Mouse (Mus musculus) mouse embryonic stem cell (cell line): ENCODE measurements around the gene Zfp169.

Source experiments
- in situ Hi-C, 2 experiments: fragments of 300-500 bp; cut with MboI; formaldehyde crosslinking; loops; 1 replicate in 1 of 2; 3 replicates in 1 of 2; pipeline ENCODE4 v1.14.3; 2019 to 2020; ENCODE audit warnings: low sequenced_read_pairs in 2 of 2, low pct_unique_long_range_greater_than_20kb in 1 of 2, mixed read lengths in 1 of 2; ENCODE audit not compliant: unreplicated experiment in 1 of 2

Gene Zfp169

DNA sequence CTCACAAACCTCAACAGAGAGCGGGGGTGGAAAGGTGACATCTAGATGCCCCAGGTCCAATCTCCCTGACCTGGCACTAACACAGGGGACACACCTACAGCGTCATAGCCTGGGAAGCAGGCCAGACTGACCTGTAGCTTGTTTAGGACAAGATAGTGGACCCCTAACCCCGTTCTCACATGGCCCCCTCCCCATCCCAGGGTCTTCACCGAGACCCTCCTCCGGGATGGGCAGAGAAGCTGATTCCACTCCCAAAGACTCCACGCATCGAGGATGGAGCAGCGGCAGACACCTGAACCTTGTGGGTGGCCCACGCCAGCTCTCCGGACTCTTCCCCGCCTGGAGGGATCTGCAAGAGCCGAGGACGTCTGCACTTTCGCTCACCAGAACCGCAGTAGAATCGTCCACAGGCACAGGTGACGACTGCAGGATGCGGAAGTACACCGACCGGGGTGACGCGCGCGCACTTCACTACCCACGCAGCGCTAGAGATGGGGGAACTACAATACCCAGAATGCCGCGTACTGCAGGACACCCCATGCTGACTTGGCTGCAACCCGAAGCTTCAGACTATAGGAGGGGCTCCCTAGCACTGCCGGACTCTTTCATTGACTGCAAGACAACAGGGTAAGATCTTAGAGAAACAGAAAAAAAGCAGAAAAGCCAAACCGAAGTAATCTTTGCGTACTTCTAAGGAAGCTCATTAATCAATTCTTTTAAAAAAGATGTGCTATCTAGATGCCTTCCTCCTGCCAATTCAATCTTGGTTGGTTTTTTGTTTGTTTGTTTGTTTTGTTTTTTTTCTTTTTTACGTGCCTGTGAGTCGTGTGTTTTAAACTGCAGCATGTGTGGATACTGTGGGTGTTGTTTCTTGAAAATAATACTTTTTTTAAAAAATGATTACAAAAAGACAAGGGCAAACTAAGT is at the start of gene Zfp169, which contains the start of gene A830005F24Rik:
TSS of gene Zfp169 (minus strand) at position 449 of the 927 bp plus-strand sequence.
TSS of gene A830005F24Rik (plus strand) at position 568 of the 927 bp plus-strand sequence.
- in situ Hi-C loops, result no loop called here

DNA sequence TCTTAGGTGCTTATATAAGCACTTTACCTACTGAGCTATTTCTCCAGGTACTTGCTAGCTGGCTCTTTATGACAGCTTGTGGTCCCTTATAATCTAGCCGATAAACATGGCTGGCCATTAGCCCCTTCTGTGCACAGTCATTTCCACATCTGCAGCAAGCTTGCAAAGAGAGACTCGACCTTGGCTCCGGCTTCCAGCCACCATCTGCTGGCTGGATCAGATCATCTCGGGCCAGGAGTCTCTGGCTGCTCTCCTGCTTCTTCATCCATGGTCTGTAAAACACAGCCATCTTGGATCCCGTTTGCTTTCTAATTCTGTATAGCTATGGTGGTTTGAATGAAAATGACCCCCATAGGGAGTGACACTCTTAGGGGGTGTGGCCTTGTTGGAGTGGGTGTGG is 49.1 kb upstream of the Zfp169 start:
- in situ Hi-C loops, result no loop called here

DNA sequence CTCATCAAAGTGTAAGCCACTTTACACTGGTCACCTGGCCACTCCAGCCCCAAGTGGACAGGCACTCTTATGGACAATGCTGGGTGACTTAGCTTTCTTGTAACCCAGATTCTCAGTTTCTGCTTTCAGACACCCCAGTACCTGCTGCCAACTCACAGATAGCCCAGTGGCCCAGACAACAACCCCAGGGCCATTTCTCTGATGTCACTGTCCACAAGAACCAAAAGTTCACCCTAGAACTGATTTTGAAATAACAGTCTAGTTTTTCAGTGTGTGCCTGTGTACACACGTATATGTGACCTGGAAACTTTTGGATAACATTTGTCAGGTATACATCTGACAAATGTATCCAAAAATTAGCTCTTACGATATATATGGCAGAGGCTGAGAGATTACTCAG is 48.2 kb upstream of the Zfp169 start:
- in situ Hi-C loops, result no loop called here

DNA sequence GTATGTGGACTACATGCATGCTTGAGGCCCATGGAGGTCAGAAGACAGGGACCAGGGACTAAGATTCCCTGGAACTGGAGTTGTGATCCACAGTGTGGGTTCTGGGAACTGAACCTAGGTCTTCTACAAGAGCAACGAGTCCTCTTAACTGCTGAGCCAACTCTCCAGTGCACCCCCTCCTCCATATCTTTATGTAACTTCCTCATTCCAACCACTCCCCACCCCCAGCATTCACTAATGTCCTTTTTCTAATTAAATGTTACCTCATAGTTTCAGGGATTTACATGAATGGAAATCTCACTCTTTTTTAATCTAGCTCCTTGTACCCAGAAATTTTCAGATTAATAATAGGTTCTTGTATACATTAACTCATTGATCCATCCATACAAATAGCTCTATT is 42.7 kb upstream of the Zfp169 start:
- in situ Hi-C loops, result no loop called here

DNA sequence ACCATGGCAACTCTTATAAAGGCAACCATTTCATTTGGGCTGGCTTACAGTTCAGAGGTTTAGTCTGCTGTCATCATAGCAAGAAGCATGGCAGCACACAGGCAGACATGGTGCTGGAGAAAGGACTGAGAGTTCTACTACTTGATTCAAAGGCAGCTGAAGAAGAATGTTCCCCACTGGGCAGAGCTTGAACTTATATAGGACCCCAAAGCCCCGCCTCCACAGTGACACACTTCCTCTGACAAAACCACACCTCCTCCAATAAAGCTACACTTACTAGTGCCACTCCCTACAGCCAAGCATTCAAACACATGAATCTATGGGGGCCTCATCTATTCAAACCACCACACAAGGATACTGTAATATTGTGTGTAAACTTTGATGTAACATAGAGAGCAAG is 41.3 kb upstream of the Zfp169 start:
- in situ Hi-C loops, result no loop called here

DNA sequence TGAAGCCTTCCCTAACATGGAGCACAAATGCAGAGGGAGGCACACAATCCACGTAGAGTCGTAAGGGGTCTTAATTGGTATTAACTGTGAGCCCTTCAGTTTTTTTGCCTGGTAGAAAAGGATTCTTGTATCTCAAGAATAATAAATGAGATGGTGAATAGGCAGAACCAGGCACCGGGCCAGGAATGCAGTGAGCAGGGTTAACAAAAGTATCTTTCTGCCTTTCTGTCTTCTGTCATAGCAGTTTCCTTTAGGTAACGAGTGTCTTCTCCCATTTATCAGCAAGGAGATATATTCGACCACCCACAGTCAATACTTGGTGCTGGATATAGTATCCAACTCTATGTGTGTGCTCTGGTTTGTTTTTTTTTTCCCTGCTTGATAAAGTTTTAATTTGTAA is 40.3 kb upstream of the Zfp169 start:
- in situ Hi-C loops, result no loop called here

DNA sequence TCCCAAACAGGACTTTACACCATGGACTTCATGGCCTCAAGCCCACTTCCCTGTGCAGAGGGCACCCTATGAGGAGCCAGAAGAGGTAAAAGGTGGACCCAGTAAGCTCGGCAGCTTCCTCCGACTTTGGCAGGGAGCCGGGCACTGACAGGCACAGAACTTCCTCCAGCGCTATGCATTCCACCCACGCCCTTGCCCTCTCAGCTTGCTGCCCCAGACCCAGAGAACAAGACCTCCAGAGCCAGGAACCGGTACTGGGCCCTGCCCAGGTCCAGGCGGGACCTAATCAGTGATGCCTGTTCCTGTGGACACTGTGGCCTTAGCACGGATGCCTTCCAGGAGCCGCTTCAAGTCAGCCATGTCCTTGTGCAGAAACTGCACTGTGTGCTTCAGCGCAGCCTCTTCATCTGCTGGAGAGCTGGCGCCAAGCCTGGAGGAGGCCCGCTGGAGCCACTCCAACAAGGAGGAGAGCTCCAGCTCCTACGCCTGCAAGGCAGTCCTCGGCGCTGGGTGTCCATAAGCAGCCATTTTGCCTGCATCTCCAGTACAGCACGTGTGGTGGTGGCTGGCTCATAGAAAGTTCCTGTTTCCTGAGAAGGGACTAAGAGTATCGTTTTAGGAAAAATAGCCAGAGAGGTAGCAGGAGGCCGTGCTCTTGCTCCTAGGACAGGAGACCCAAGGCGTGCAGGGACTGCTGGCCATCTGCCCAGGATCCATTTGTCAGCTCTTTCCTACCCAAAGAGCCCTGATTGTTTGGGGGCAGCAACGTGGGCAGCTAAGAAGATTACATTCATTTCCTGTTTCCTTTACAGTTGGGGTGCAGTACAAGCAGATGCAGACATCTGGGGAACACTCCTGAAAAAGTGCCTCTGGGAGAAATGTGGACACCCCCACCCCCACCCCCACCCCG is 39.2 kb upstream of the Zfp169 start:
- in situ Hi-C loops, result no loop called here

DNA sequence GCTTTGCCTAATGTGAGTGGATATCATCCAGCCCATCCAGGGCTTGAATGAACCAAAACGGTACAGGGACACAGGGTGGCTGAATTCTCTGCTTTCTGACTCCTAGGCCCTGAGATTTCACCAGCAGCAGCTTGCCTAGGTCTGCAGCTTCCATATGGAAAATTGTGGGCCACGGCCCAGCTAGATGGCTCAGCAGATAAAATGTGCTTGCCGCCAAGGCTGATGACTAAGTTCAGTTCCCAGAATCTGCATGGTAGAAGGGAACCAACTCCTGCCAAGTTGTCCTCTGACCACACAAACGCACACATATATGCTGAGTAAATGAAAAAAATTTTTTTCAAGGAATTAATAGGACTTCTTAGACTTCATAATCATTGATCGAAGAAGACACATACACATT is 35.0 kb upstream of the Zfp169 start:
- in situ Hi-C loops, result loop anchor here in 1 of 2 experiments (25.0 kb wide), 1 partner anchor 464 kb away; no protein-coding TSS in a partner anchor

DNA sequence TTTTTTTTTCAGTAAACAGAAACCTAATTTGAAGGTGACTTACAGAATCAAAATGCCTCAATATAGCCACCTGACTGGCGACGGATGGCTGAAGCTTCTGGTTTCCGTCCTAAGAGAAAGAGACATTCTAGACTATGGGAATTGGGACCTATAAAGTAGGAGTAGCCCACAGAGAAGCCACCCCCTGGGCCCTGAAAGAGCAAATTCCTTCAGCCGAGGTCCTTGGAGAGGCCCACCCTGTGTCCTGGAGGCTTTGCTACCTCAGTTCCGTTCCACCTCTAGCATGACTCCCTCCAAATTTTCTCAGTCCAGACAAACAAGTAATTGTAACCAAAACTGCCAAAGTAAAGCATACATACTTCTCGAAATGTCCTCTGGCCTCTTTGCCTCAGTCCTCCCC is 34.4 kb upstream of the Zfp169 start:
- in situ Hi-C loops, result loop anchor here in 1 of 2 experiments (25.0 kb wide), 1 partner anchor 465 kb away; no protein-coding TSS in a partner anchor

DNA sequence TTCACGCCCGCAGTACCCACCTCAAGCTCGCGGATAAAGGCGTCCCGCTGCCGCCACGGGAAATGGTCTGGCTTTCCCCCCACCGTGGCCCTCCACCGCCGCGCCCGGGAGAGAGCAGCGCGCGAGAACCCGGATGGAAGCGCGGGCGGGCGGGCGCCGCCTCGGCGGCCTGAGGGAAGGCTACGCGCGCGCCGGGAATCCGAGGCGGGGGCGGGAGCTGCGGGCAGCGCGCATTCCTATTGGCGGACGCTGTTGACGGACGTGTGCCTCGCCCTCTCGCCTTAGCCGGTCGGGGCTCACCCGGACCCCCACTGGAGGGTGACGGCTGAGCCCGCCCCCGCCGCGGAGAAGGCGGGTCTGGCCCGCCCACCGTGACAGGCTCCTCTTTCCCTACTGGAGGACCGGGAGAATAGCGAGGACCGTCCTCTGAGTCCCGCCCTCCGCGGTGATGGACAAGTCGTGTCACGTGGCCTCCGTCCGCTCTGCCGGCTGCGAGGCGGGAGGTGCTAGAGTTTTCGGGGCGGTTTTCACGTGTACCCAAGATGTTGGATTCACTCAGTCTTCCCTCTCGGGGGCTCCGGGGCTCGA is 33.2 kb upstream of the Zfp169 start:
- in situ Hi-C loops, result loop anchor here in 1 of 2 experiments (25.0 kb wide), 1 partner anchor 466 kb away; no protein-coding TSS in a partner anchor

DNA sequence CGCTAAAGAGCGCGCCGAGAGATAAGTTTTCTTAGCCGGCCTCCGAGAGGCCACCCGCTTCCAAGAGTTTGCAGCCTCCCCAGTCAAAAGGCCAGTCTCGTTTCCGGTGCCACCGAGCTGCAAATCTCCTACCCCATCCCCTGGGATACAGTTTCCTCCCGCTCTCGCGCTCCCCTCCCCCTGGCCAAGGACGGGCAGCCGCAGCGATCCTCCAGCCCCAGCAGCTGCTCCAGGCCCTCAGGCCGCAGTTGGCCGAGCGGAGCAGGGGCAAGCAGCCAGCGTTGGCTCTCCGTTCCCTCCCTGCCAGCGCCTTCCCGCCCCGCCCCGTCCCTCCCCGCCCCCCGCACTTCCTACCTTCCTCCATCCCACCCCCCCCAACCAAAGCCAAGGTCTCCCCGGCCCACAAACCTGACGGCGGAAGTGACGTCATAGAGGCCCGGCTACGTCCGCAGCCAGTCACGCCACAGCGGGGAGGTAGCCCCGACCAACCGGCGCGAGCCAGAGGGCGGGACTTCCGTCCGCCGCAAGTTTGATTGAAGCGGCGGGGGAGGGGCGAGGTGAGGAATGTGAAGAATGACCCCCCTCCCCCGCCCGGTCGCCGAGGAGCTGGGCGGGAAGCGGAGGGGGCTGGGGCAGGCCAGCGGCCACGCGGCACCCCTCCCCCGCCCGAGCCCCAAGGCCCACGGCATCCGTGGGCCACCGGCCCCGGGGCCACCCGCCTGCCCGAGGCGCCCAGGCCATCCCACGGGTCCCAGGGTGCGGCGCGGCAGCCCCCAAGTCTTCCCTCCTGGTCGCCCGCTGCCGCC is 32.4 kb upstream of the Zfp169 start:
- in situ Hi-C loops, result loop anchor here in 1 of 2 experiments (25.0 kb wide), 1 partner anchor 467 kb away; no protein-coding TSS in a partner anchor

DNA sequence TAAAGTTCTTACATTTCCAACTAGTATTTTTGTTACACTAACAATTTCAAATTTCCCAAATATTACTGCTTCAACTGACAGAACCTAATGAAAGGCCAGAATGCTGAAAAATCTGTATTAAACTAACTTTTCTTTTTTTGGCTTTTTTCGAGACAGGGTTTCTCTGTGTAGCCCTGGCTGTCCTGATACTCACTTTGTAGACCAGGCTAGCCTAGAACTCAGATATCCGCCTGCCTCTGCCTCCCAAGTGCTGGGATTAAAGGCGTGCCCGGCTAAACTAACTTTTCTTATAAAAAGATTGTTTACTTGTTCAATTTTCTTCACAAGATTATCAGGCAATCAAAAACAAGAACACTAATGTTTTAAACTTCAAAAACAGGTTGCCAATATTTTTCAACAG is 31.6 kb upstream of the Zfp169 start:
- in situ Hi-C loops, result loop anchor here in 1 of 2 experiments (25.0 kb wide), 1 partner anchor 467 kb away; no protein-coding TSS in a partner anchor

DNA sequence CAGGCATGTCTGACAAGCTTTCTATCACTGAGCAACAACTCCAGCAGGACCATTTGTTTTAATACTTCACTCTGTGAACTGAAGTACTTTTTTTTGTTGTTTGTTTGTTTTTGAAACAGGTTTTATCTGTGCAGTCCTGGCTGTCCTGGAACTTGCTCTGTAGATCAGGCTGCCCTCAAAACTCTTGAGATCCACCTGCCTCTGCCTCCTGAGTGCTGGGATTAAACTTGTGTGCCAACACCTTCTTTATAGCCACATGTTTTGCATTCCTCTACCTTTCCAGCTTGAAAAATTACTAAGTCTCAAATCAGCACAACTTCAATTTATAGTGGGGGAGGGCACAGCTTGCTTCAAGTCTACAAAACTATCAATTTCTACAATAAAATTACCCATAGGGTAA is 31.1 kb upstream of the Zfp169 start:
- in situ Hi-C loops, result loop anchor here in 1 of 2 experiments (25.0 kb wide), 1 partner anchor 468 kb away; no protein-coding TSS in a partner anchor

DNA sequence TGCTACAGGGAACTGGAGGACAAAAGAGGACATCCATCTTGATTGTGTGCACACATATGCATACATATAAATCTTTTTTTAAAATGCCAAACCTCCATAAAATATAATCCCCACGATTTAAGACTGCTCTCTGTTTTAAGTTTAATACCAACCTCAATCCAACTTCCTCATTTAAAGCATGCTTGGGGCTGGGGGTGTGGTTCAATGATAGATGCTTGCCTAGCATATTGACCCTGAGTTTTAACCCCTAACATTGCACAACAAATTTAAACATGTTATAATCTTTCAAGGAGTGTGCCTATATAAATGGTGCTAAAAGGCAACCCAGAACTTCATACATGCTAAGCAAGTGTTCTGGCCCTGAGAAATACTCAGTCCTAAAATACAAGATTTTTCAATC is 27.2 kb upstream of the Zfp169 start:
- in situ Hi-C loops, result loop anchor here in 1 of 2 experiments (25.0 kb wide), 1 partner anchor 472 kb away; no protein-coding TSS in a partner anchor

DNA sequence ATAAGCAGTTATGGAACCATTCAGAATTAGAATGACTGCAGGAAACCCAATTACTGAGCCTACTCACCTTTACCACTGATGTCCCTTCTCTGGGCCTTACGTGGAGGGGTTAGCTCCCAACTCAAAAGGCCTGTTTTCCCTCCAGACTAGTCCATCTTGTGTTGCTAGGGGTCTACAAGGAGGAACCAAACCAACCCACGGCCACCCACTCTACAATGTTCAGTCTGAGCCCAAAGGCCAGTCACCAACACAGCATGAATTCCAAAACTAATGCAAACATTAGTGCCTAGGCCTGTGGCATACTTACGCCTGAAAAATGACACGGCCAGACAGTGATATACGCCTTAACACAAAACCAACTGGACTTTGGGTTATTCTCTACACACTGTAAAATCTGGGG is 20.2 kb upstream of the Zfp169 start:
- in situ Hi-C loops, result loop anchor here (5.0 to 25.0 kb wide), 2 partner anchors 104 to 479 kb away; no protein-coding TSS in a partner anchor

DNA sequence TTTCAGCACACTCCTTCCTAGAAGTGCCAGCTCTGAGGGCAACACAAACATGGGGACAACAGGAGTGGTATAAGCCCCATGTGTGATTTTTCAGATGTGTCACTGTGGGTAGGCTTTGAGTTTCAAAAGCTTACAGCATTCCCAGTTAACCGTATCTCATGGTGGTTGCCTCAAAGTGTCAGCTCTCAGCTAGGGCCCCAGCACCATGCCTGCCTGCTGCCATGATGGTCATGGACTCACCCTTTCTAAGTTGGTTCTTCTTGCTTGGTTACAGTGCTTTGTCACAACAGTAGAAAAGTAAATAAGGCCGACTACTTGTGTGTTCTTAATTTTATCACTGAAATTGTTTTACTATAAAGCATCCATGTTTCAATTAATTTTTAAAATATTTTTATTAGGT is 18.2 kb upstream of the Zfp169 start:
- in situ Hi-C loops, result loop anchor here (5.0 to 25.0 kb wide), 2 partner anchors 106 to 481 kb away; no protein-coding TSS in a partner anchor

DNA sequence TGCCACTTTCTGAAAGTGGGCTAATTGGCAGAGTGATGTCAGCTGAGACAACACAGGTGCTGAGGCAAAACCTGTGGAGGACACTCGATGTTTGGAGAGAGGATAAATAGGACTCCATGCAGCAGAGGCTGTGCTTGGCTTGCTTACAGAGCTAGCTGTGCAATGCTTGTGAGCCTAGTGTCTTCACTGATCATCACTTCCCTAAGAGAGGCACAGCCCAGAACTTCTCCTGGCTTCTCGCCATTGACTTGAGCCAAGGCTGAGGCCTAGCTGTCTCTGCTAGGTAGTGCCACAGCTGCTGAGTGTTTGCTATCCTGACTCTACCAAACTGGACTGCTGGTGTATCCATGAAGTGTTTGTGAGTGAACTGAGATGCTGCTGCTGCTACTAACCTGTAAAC is 17.4 kb upstream of the Zfp169 start:
- in situ Hi-C loops, result loop anchor here (5.0 to 25.0 kb wide), 2 partner anchors 107 to 482 kb away; no protein-coding TSS in a partner anchor
